Mouse (Mus musculus): ENCODE results near the gene Zfp672.

DNA sequence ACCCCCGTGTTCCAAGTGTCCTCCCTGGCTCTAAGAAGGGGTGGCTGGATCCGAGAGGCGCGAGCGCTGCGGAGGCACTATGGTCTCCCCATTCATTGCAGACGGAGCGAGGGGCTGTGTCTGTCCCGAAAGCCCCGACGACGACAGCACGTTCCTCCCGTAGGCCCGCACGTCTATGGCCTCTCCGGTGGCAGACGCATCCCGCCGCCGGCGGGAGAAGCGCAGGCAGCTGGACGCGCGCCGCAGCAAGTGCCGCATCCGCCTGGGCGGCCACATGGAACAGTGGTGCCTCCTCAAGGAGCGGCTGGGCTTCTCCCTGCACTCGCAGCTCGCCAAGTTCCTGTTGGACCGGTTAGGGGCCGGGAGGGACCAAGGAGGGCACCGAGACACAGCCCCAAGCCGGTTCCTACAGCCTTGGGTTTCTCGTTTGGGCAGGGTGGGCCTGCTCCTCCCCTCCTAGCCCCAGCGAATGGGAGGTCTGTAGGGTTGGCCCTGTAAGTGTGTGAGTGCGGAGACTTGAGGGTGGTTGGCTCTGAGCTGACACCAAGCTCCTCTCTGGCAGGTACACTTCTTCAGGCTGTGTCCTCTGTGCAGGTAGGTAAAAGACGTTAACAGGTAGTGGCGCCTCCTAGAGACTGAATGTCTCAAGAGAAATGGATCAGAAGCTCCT lies 22.6 kb downstream of the Zfp672 start:
- TF ChIP-seq CTCF (IDR thresholded peaks at IDR 0.05; ENCODE audit: control insufficient read depth, insufficient read depth, insufficient replicate concordance, low read depth, low read length) (no peak), POLR2A (IDR thresholded peaks at IDR 0.05; ENCODE audit: control insufficient read depth, low read depth, low read length) (0 out of 2 replicates have a peak, but pooled peaks have one; percentile 15)

Measured in testis, adult 2 months (tissue).